Mouse (Mus musculus): ENCODE results near the gene Krt20. TPM values are rescaled to one million over a fixed set of nuclear protein-coding genes. Genes with fewer than 3 reads are reported as not detected.

The Krt20 gene
- total and polyA plus RNA-seq, 3 experiments = not detected

DNA sequence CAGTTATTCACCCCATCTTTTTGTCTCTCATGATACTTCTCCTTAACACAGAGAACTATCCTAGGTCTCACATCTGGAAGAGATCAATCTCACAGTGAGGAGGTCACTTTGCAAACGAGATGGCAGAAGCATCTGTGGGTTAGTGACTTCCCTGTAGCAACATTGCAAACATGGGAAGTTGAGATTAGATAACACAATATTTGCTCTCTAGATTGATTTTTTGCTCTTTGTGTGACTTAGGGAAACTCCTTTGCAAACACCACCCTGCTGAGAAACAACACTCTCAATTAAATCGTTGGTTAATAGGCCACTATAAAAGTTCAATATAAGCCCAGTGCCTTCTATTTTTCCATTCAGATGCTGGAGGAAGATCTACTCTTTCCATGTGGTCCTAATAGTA is 10.8 kb upstream of the Krt20 start:
- Histone ChIP-seq H3K9me3 (replicated peaks) (no peaks in the 10 kb centered on the region), H3K4me1 (ENCODE audit: insufficient read depth, low read depth, low read length) (no peaks in the 10 kb centered on the region), H3K36me3 (replicated peaks) (no peaks in the 10 kb centered on the region), H3K27me3 (ENCODE audit: insufficient read depth, low read length) (peaks cover 2% of the 10 kb centered on the region; the same call in 1 of the 2 replicates), H3K4me3 (ENCODE audit: low read depth, low read length) (no peak overlapping the region)
- DNase-seq (ENCODE audit: low spot score) (no peak), ATAC-seq (ENCODE audit: extremely low read depth, insufficient number of reproducible peaks, low FRiP score, poor library complexity, severe bottlenecking) (no peak)
- TF ChIP-seq TAL1 (conservative IDR thresholded peaks at IDR 0.05; ENCODE audit: low read depth, low read length) = no peak
- no peak for TF ChIP-seq CTCF (IDR thresholded peaks at IDR 0.05; ENCODE audit: low read depth, low read length)
- TF ChIP-seq GATA1 (IDR thresholded peaks at IDR 0.05; ENCODE audit: borderline replicate concordance, low read length) = no peak
- no peak for TF ChIP-seq POLR2AphosphoS5 (IDR thresholded peaks at IDR 0.05; ENCODE audit: insufficient replicate concordance, low read depth, low read length)
- TF ChIP-seq GATA2 (IDR thresholded peaks at IDR 0.05; ENCODE audit: borderline replicate concordance, low read depth, low read length) = no peak

- no peak for ATAC-seq (ENCODE audit: extremely low read depth, insufficient number of reproducible peaks, low FRiP score, poor library complexity, severe bottlenecking)
- Histone ChIP-seq H3K4me1 (ENCODE audit: insufficient read depth, low read depth, low read length) (no peaks in the 10 kb centered on the region), H3K9me3 (replicated peaks) (no peaks in the 10 kb centered on the region), H3K4me3 (ENCODE audit: low read depth, low read length) (no peak overlapping the region), H3K27me3 (ENCODE audit: insufficient read depth, low read length) (0 out of 2 replicates have a peak, but pooled peaks cover 2% of the 10 kb centered on the region), H3K36me3 (replicated peaks) (no peaks in the 10 kb centered on the region)
- TF ChIP-seq GATA1 (IDR thresholded peaks at IDR 0.05; ENCODE audit: borderline replicate concordance, low read length) = no peak
- no peak for TF ChIP-seq CTCF (IDR thresholded peaks at IDR 0.05; ENCODE audit: low read depth, low read length)
- TF ChIP-seq GATA2 (IDR thresholded peaks at IDR 0.05; ENCODE audit: borderline replicate concordance, low read depth, low read length) = no peak
- no peak for TF ChIP-seq POLR2AphosphoS5 (IDR thresholded peaks at IDR 0.05; ENCODE audit: insufficient replicate concordance, low read depth, low read length)
- TF ChIP-seq TAL1 (conservative IDR thresholded peaks at IDR 0.05; ENCODE audit: low read depth, low read length) = no peak
- no peak for DNase-seq (ENCODE audit: low spot score)
Measured at GRCm38 (mm10) chr11:99441220-99441619, 3.3 kb upstream of the Krt20 start.

GRCm38 (mm10) chr11:99439465-99439864 is 1.5 kb upstream of the Krt20 start:
- H3K36me3 ChIP-seq (replicated peaks) = no peaks in the 10 kb centered on the region
- H3K4me3 ChIP-seq (ENCODE audit: low read depth, low read length) = no peak overlapping the region
- 0 out of 2 replicates have a peak, but pooled peaks cover 2% of the 10 kb centered on the region for H3K27me3 ChIP-seq (ENCODE audit: insufficient read depth, low read length)
- TF ChIP-seq CTCF (IDR thresholded peaks at IDR 0.05; ENCODE audit: low read depth, low read length) (no peak), TAL1 (conservative IDR thresholded peaks at IDR 0.05; ENCODE audit: low read depth, low read length) (no peak), POLR2AphosphoS5 (IDR thresholded peaks at IDR 0.05; ENCODE audit: insufficient replicate concordance, low read depth, low read length) (no peak), GATA1 (IDR thresholded peaks at IDR 0.05; ENCODE audit: borderline replicate concordance, low read length) (no peak), GATA2 (IDR thresholded peaks at IDR 0.05; ENCODE audit: borderline replicate concordance, low read depth, low read length) (no peak)
- ATAC-seq (ENCODE audit: extremely low read depth, insufficient number of reproducible peaks, low FRiP score, poor library complexity, severe bottlenecking) = no peak
- H3K9me3 ChIP-seq (replicated peaks) = no peaks in the 10 kb centered on the region
- no peaks in the 10 kb centered on the region for H3K4me1 ChIP-seq (ENCODE audit: insufficient read depth, low read depth, low read length)
- DNase-seq (ENCODE audit: low spot score) = no peak

GRCm38 (mm10) chr11:99436625-99437024 is 1.3 kb downstream of the Krt20 start:
- no peaks in the 10 kb centered on the region for H3K36me3 ChIP-seq (replicated peaks)
- TF ChIP-seq GATA2 (IDR thresholded peaks at IDR 0.05; ENCODE audit: borderline replicate concordance, low read depth, low read length) (no peak), CTCF (IDR thresholded peaks at IDR 0.05; ENCODE audit: low read depth, low read length) (no peak), GATA1 (IDR thresholded peaks at IDR 0.05; ENCODE audit: borderline replicate concordance, low read length) (no peak), POLR2AphosphoS5 (IDR thresholded peaks at IDR 0.05; ENCODE audit: insufficient replicate concordance, low read depth, low read length) (no peak), TAL1 (conservative IDR thresholded peaks at IDR 0.05; ENCODE audit: low read depth, low read length) (no peak)
- ATAC-seq (ENCODE audit: extremely low read depth, insufficient number of reproducible peaks, low FRiP score, poor library complexity, severe bottlenecking) (no peak), DNase-seq (ENCODE audit: low spot score) (no peak)
- H3K4me1 ChIP-seq (ENCODE audit: insufficient read depth, low read depth, low read length) = no peaks in the 10 kb centered on the region
- 0 out of 2 replicates have a peak, but pooled peaks cover 2% of the 10 kb centered on the region for H3K27me3 ChIP-seq (ENCODE audit: insufficient read depth, low read length)
- no peak overlapping the region for H3K4me3 ChIP-seq (ENCODE audit: low read depth, low read length)
- H3K9me3 ChIP-seq (replicated peaks) = no peaks in the 10 kb centered on the region

GRCm38 (mm10) chr11:99430670-99431069 is 7.3 kb downstream of the Krt20 start:
- ATAC-seq (ENCODE audit: extremely low read depth, insufficient number of reproducible peaks, low FRiP score, poor library complexity, severe bottlenecking) (no peak), DNase-seq (ENCODE audit: low spot score) (no peak)
- no peaks in the 10 kb centered on the region for H3K9me3 ChIP-seq (replicated peaks)
- H3K4me1 ChIP-seq (ENCODE audit: insufficient read depth, low read depth, low read length) = no peaks in the 10 kb centered on the region
- no peak overlapping the region for H3K4me3 ChIP-seq (ENCODE audit: low read depth, low read length)
- no peak for TF ChIP-seq POLR2AphosphoS5 (IDR thresholded peaks at IDR 0.05; ENCODE audit: insufficient replicate concordance, low read depth, low read length)
- TF ChIP-seq GATA2 (IDR thresholded peaks at IDR 0.05; ENCODE audit: borderline replicate concordance, low read depth, low read length) = no peak
- TF ChIP-seq CTCF (IDR thresholded peaks at IDR 0.05; ENCODE audit: low read depth, low read length) = no peak
- TF ChIP-seq TAL1 (conservative IDR thresholded peaks at IDR 0.05; ENCODE audit: low read depth, low read length) = no peak
- no peak for TF ChIP-seq GATA1 (IDR thresholded peaks at IDR 0.05; ENCODE audit: borderline replicate concordance, low read length)
- H3K27me3 ChIP-seq (ENCODE audit: insufficient read depth, low read length) = no peaks in the 10 kb centered on the region
- no peaks in the 10 kb centered on the region for H3K36me3 ChIP-seq (replicated peaks)

- TF ChIP-seq GATA1 (IDR thresholded peaks at IDR 0.05; ENCODE audit: borderline replicate concordance, low read length) (no peak), GATA2 (IDR thresholded peaks at IDR 0.05; ENCODE audit: borderline replicate concordance, low read depth, low read length) (no peak), TAL1 (conservative IDR thresholded peaks at IDR 0.05; ENCODE audit: low read depth, low read length) (no peak), POLR2AphosphoS5 (IDR thresholded peaks at IDR 0.05; ENCODE audit: insufficient replicate concordance, low read depth, low read length) (no peak), CTCF (IDR thresholded peaks at IDR 0.05; ENCODE audit: low read depth, low read length) (no peak)
- no peak for DNase-seq (ENCODE audit: low spot score)
Measured at GRCm38 (mm10) chr11:99422159-99422558, 15.8 kb downstream of the Krt20 start, which contains the start of gene Krt12. TSS of gene Krt12 (minus strand) at chr11:99422259.

More at GRCm38 (mm10) chr11:99422159-99422558, 15.8 kb downstream of the Krt20 start, which contains the start of gene Krt12:
- H3K9me3 ChIP-seq (replicated peaks) = no peaks in the 10 kb centered on the region
- 0 out of 2 replicates have a peak, but pooled peaks cover 3% of the 10 kb centered on the region for H3K27me3 ChIP-seq (ENCODE audit: insufficient read depth, low read length)
- no peak within 1 kb of the TSS for H3K4me3 ChIP-seq (ENCODE audit: low read depth, low read length)
- no peaks in the 10 kb centered on the region for H3K4me1 ChIP-seq (ENCODE audit: insufficient read depth, low read depth, low read length)
- no peak for ATAC-seq (ENCODE audit: extremely low read depth, insufficient number of reproducible peaks, low FRiP score, poor library complexity, severe bottlenecking)
- no peaks in the 10 kb centered on the region for H3K36me3 ChIP-seq (replicated peaks)
